Mouse (Mus musculus): ENCODE data around the gene Tbc1d23.

Gene Tbc1d23

GRCm38 (mm10) chr16:57165157-57165556 lies 66.1 kb downstream of the Tbc1d23 start:
- no peak for DNase-seq (ENCODE audit: low read depth, low spot score)

- DNase-seq (ENCODE audit: low read depth, low spot score): no peak
Observed at GRCm38 (mm10) chr16:57163694-57164093, 67.6 kb downstream of the Tbc1d23 start.

DNA sequence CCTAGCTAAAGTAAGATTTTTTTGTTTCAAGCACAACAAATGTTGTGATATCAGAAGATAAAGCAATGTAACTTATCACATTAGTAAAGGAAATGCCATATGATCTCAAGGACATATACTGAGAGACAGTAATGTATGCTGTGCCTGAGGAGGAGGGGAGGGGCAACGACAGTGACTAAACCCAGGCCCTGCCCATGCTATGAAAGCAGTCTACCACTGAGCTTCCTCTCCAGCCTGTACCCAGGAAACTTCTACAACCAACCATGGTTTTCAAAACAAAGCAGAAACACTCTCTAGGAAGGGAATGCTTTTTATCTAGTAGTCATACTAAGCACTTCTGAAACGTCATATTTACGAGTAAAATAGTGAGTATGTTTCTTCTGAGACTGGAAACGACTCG lies 68.5 kb downstream of the Tbc1d23 start:
- DNase-seq (ENCODE audit: low read depth, low spot score): no peak

DNA sequence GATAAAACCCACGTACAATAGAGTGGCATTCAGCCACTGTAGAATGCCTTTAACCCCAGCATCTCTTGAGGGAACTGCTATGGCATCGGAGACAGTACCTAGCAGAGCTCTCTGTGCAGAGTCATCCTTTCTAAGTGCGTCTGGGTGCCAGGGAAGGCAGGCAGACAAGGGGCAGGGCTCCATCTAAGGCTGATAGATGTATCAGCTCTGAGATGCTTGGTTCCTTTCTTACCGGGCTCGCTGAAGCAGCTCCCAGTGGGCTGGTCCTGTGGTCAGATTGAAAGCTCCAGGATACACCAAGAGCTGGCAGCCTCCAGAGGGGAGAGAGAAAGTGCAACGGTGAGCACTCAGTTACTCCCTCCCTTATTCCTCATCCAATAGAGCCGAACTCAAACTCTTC lies 71.5 kb downstream of the Tbc1d23 start:
- no peak for DNase-seq (ENCODE audit: low read depth, low spot score)

DNA sequence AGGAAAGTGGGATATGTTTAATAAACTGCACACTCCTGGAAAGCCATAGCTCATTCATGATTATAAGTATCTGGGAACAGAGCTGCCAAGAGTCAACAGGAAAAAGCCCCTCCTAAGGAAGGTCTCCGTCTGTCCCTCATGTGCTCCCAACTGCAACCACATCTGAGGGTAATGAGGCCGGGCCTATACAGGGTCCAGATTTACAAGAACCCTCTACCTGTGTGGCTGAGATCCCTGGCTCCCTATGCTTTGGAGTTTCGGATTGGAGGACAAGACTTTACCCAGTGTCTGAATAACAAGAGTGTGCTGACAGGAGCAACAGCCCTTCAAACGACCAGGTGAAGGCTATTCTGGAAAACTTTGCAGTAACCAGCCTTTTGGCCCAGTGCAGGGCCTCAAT lies 73.6 kb downstream of the Tbc1d23 start:
- no peak for DNase-seq (ENCODE audit: low read depth, low spot score)

DNA sequence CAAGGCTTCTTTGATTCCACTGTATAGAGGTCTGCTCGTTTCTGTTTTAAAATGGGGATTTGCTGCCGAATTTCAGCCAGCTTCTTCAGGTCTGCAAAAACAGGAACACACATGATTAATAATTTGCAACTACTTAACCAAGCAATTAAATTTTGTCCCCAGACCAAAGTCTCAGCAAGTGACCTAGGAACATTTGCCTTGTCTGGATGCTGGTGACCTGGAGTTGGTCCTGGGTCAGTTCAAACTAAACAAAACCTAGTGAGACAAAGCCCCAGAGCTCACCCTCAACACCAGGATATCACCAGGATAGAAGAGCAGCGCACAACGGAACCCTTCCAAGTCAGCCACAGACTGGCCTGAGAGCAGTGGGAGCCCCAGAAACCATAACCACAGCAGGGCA lies 74.2 kb downstream of the Tbc1d23 start:
- DNase-seq (ENCODE audit: low read depth, low spot score): no peak

GRCm38 (mm10) chr16:57155899-57156298 lies 75.4 kb downstream of the Tbc1d23 start:
- DNase-seq (ENCODE audit: low read depth, low spot score): no peak

GRCm38 (mm10) chr16:57151437-57151836 lies 79.9 kb downstream of the Tbc1d23 start:
- DNase-seq (ENCODE audit: low read depth, low spot score): no peak

DNA sequence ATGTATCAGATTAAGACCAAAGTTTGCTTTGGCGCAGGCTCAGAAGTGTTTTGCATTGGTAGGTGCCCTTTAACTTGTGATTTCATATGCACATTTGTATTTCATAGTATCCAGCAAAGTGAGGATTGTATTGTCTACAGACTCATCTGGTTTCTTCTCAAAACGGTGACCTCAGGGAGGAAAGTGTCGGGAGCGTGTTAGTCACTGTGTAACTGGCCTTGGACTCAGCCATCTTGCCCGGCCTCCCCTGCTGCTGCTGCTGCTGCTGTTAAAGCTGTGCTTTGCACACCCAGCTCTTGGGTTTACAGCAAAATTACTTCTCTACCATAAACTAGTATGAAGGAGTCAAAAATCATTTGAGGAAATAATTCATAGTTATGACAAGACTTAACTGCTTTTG lies 86.6 kb downstream of the Tbc1d23 start:
- DNase-seq (ENCODE audit: low read depth, low spot score): no peak

GRCm38 (mm10) chr16:57133611-57134010 lies 97.7 kb downstream of the Tbc1d23 start:
- peak; percentile 25 for DNase-seq (ENCODE audit: low read depth, low spot score)

GRCm38 (mm10) chr16:57132326-57132725 lies 99.0 kb downstream of the Tbc1d23 start:
- no peak for DNase-seq (ENCODE audit: low read depth, low spot score)

DNA sequence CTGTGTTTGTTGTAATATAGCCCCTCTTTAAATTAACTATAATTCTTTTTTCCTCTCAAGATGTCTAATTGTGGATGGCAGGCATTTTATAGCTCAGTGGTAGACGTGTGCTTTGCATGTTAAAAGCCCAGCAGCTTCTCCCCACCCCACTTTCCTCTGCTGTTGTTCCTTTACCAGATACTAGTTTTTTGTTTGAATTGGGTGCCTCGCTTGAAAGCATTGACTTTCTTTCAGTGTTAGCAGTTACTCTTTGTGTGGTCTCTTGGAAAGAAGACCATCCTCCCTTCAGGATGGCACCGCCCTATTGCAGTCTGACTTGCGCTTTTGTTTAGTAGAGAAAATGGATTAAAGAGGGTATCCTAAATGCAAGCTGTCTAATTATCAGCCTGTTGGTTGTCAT lies 99.8 kb downstream of the Tbc1d23 start:
- no peak for DNase-seq (ENCODE audit: low read depth, low spot score)

- no peak for DNase-seq (ENCODE audit: low read depth, low spot score)
Observed at GRCm38 (mm10) chr16:57130752-57131400, 100.4 kb downstream of the Tbc1d23 start.

GRCm38 (mm10) chr16:57127825-57128224 lies 103.5 kb downstream of the Tbc1d23 start:
- no peak for DNase-seq (ENCODE audit: low read depth, low spot score)

DNA sequence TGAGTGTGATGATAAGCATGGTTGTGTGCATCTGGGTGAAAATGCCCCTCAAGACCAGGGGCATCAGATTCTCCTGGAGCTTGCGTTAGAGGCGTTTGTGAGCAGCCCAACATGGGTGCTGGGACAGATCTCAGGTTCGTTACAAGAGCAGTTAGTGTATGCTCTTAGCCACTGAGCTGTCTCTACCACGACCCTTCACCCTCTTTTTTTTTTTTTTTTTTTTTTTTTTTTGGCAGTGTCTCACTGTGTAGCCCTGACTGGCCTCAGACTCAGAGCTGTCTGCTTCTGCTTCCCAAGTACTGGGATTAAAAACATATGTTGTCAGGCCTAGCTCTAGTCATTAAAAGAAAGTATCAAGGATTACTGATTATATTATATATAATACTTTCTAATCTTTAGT lies 105.0 kb downstream of the Tbc1d23 start:
- no peak for DNase-seq (ENCODE audit: low read depth, low spot score)

DNA sequence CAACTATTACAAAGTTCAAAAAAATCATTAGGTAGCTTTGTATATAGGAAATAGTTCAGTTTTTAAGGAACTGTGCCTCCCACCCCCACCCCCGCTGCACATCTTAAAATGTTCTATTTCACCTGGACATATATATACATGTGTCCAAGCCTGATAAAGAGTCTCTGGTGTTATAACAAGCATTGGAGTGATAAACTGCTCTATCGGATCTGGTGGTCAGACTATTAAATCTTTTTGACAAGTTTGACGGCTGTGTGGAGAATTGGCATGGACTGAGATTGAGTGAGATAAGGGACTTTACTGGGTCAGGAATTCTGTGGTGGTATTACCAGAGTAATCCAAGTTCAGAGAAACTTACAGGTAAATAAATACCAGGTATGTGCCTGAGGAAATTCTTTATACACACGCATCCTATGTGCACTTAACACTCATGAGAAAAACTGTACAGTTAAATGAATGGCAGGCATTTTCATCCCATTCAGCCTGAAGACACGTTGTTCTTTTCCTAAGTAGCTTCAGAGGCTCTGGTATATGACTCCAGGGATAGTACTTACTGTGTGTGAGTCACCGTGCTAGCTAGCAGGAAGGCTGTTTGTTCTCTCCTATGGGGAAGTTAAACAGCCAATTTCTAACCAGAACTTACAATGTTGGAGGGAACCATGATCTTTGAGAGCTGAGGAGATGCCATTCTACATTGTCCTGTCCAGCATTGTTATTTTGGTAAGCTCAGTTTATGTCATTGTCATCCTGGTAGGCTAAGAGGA lies 108.4 kb downstream of the Tbc1d23 start:
- peak; percentile 31 for DNase-seq (ENCODE audit: low read depth, low spot score)

DNA sequence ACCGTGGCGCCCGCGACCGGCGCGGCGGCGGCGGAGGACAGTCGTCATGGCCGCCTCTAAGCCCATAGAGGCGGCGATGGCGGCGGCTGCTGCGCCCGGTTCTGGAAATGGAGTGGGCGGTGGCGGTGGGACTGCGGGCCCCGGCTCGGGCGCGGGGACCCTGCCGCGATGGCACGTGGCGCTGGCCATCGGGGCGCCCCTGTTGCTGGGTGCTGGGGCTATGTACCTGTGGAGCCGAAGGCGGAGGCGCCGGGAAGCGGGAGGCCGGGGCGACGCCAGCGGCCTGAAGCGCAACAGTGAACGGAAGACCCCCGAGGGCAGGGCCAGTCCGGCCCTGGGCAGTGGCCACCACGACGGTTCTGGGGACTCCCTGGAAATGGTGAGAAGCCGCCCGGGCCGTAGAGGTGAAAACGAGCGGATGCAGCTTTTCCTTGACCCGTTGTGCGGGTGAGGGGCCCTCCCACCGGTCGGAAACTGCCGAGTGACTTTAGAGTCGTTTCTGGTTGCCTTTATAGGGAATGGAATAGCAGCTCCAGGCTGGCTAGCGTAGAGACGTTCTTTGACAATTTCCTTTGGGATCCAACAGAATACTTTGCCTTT lies 109.4 kb downstream of the Tbc1d23 start:
- no peak for DNase-seq (ENCODE audit: low read depth, low spot score)

DNA sequence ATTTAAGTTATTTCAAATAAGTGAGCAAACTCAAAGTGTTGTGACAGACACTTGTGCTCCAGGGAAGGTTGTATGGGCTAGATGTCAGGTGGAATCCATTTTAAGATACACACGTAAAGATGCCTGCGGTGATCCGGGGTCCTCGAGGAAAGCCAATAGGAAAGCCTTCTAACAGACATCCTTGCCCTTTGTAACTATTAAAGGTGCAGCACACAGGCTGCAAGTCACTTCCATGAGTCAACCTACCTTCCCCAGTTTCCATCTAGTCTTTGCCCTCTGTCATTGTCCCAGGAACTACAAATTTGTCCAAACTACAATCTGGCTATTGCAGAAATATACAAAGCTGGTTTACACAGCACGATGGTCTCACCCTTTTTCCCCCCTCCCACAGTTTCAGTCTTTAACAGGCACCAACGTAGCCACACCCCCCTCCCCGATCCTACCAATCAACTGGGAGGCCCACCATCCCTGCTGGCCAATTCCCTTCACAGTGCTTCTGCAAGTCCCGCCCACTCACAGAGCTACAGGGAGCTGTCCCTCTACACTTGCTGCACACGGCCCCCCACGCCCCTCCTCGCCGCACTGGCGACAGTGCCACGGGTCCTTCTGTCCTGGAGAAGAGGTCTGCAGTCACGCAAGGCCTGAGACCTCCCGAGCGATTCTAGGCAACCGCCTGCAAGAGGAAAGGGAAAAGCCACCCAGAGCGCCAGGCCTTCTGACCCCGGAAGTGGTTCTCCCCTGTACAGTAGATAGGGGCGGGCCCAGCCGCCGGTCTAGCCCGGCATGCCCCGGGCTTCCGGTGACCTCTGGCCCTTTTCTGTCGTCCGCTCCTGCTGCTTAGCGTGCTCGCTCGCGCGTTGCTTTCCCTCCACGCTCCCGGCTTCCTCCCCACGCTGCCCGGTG lies 110.1 kb downstream of the Tbc1d23 start, which contains the start of gene Tomm70a:
Tomm70a (plus strand) TSS at position 791 of the 903 bp plus-strand sequence.
- DNase-seq (ENCODE audit: low read depth, low spot score): peak; percentile 99
